ENCODE assay signal across 12 mouse cellular contexts in genomic region chr5:64006548-64006947, GRCm38 (mm10).
"Had no signal": no experiment of that assay in that cellular context is flagged by ENCODE, and none has a peak within 500 bp of the region (broad histone marks: within the 10 kb centered on the region; RNA-seq: fewer than 3 reads in every experiment).

No protein-coding gene starts in this region.

- H3K4me1 ChIP-seq: limb, embryonic 15.5 days; liver, embryonic 12.5 days; lung, embryonic 15.5 days; megakaryocyte, embryonic 14.5 days; midbrain, embryonic 15.5 days; neural tube, embryonic 12.5 days had no signal

- ATAC-seq: hindbrain, embryonic 16.5 days; inflammation-experienced regulatory T-cells, adult 6 months; intestine, postnatal 0 days; liver, embryonic 12.5 days; midbrain, embryonic 15.5 days had no signal

- H3K27ac ChIP-seq: limb, embryonic 15.5 days; liver, embryonic 12.5 days; lung, embryonic 15.5 days; midbrain, embryonic 15.5 days; neural tube, embryonic 12.5 days had no signal

- H3K4me3 ChIP-seq: limb, embryonic 15.5 days; liver, embryonic 12.5 days; lung, embryonic 15.5 days; megakaryocyte, embryonic 14.5 days; midbrain, embryonic 15.5 days; neural tube, embryonic 12.5 days had no signal

- DNase-seq: kidney, adult 8-10 months; kidney, postnatal 25 days; thymus, postnatal 4 days had no signal
